In genomic region chr11:82596801-82597200, GRCm38 (mm10) we compare ENCODE assay signal across 19 mouse cellular contexts.
A peak's percentile ranks its signal among the peaks of the same experiment; 100 is the strongest.
DNase-seq lines count a peak whose midpoint lies in the region; ATAC-seq lines count a peak whose summit lies in the region.
"Had no signal": no experiment of that assay in that cellular context is flagged by ENCODE, and none has a peak within 500 bp of the region (broad histone marks: within the 10 kb centered on the region; RNA-seq: fewer than 3 reads in every experiment).

No protein-coding gene starts in this region.

- no peak overlapping the region for H3K4me2 ChIP-seq in embryonic facial prominence, embryonic 11.5 days (ENCODE audit: low read depth, low read length)
- H3K4me2 ChIP-seq: forebrain, embryonic 13.5 days; hindbrain, embryonic 15.5 days had no signal

- WGBS in embryonic facial prominence, embryonic 11.5 days = 70% methylated on average over 3 of the region's 3 CpGs

- DNase-seq in heart, postnatal 10 days = peak; percentile 21 to 29
- DNase-seq in heart, adult 8-10 months (ENCODE audit: low spot score) = no peak
- DNase-seq in 3T3-L1 (ENCODE audit: low read depth, low spot score) = peak; percentile 26
- DNase-seq in NIH3T3 (ENCODE audit: low read depth) = peak; percentile 52
- peak; percentile 63 for DNase-seq in embryonic facial prominence, embryonic 11.5 days (ENCODE audit: low spot score)
- DNase-seq in gastrocnemius, adult 18-20 months (ENCODE audit: low spot score) = no peak
- DNase-seq: B cell, adult 2 months; cerebellum, adult 9-11 months; gastrocnemius, postnatal 36 days; kidney, postnatal 14 days; liver, postnatal 0 days; lung, postnatal 14 days; thymus, postnatal 25 days had no signal

- no peaks in the 10 kb centered on the region for H3K9me3 ChIP-seq in embryonic facial prominence, embryonic 11.5 days (replicated peaks; ENCODE audit: control insufficient read depth, low read length)
- H3K9me3 ChIP-seq: forebrain, embryonic 13.5 days; heart, embryonic 10.5 days; hindbrain, embryonic 15.5 days had no signal

- H3K27ac ChIP-seq in embryonic facial prominence, embryonic 11.5 days (replicated peaks; ENCODE audit: low read depth, low read length) = no peak overlapping the region
- H3K27ac ChIP-seq: forebrain, embryonic 13.5 days; heart, embryonic 10.5 days; hindbrain, embryonic 15.5 days had no signal

- peaks cover 3% of the 10 kb centered on the region; the same call in 1 of the 2 replicates for H3K27me3 ChIP-seq in embryonic facial prominence, embryonic 11.5 days (ENCODE audit: control insufficient read depth, insufficient read depth, low read length)

- ATAC-seq in embryonic facial prominence, embryonic 11.5 days (replicated peaks; ENCODE audit: insufficient number of reproducible peaks, low FRiP score, low TSS enrichment, low read depth) = no peak
- no peak for ATAC-seq in CD4-positive, CD25-positive, alpha-beta regulatory T cell, adult 4 months
- ATAC-seq in megakaryocyte-erythroid progenitor cell, adult 5-6 weeks (replicated peaks; ENCODE audit: low FRiP score, low TSS enrichment, poor library complexity, severe bottlenecking) = no peak
- ATAC-seq: forebrain, embryonic 13.5 days; intestine, postnatal 0 days; liver, postnatal 0 days had no signal

- no peaks in the 10 kb centered on the region for H3K4me1 ChIP-seq in embryonic facial prominence, embryonic 11.5 days (ENCODE audit: control insufficient read depth, insufficient read depth, low read length)
- H3K4me1 ChIP-seq: heart, embryonic 10.5 days had no signal

- intact Hi-C loops in heart, postnatal 10 days (cut with DNase I) = no loop called here

- H3K4me3 ChIP-seq in embryonic facial prominence, embryonic 11.5 days (ENCODE audit: low read depth, low read length) = no peak overlapping the region
- H3K4me3 ChIP-seq: forebrain, embryonic 13.5 days; heart, embryonic 10.5 days; hindbrain, embryonic 15.5 days had no signal

- H3K9ac ChIP-seq in embryonic facial prominence, embryonic 11.5 days (replicated peaks; ENCODE audit: low read length) = no peak overlapping the region
- H3K9ac ChIP-seq: forebrain, embryonic 13.5 days; hindbrain, embryonic 15.5 days; liver, postnatal 0 days had no signal

- no peaks in the 10 kb centered on the region for H3K36me3 ChIP-seq in embryonic facial prominence, embryonic 11.5 days (replicated peaks; ENCODE audit: control insufficient read depth, insufficient read depth, low read depth, low read length)
- H3K36me3 ChIP-seq: heart, embryonic 10.5 days; hindbrain, embryonic 15.5 days had no signal

Comparison
In these comparisons a context has a peak if more than half of its experiments do, and no peak if none do; other contexts are left out.
1. DNase-seq: peak in heart, postnatal 10 days (2 of 2), 3T3-L1 (single experiment), NIH3T3 (single experiment) and embryonic facial prominence, embryonic 11.5 days (single experiment); none in heart, adult 8-10 months (single experiment) and gastrocnemius, adult 18-20 months (single experiment).